Mouse (Mus musculus) MEL (cell line): Measurements from ENCODE around the gene Spout1. TPM values are rescaled to one million over a fixed set of nuclear protein-coding genes. Genes with fewer than 3 reads are reported as not detected.
"Not testable (repeated sequence)": the region's sequence is repeated elsewhere in the genome, so short reads cannot be mapped to it uniquely, and the experiment has no call there.

Source experiments
- DNase-seq: peaks from one replicate; pipeline ENCODE4 v3.0.0; 2011; ENCODE audit warnings: low read depth, low spot score
- H3K27ac ChIP-seq: 2 replicates; pipeline ENCODE4 v1.5.1; 2012; ENCODE audit warnings: low read depth, mild to moderate bottlenecking, control low read depth, low read length, moderate library complexity; ENCODE audit not compliant: control insufficient read depth
- H3K27me3 ChIP-seq, 2 experiments: fragments of 150-350 bp in 1 of 2; sonication (generic) in 1 of 2; 2 replicates each; pipeline ENCODE4 v1.6.1; 2012; ENCODE audit warnings: low read length in 2 of 2, mild to moderate bottlenecking in 2 of 2, improper control_type of control experiment in 1 of 2, moderate library complexity in 1 of 2; ENCODE audit not compliant: insufficient read depth in 2 of 2, control insufficient read depth in 1 of 2
- H3K36me3 ChIP-seq, 2 experiments: 2 replicates each; pipeline ENCODE4 v1.6.1; 2012 to 2014; ENCODE audit warnings: low read length in 2 of 2, improper control_type of control experiment in 1 of 2, inconsistent platforms in 1 of 2, mild to moderate bottlenecking in 1 of 2; ENCODE audit not compliant: insufficient read depth in 2 of 2, control insufficient read depth in 1 of 2
- H3K4me1 ChIP-seq, 2 experiments: fragments of 150-350 bp in 1 of 2; sonication (generic) in 1 of 2; 2 replicates each; pipeline ENCODE4 v1.6.1; 2012; ENCODE audit warnings: low read length in 2 of 2, improper control_type of control experiment in 1 of 2, mild to moderate bottlenecking in 1 of 2; ENCODE audit not compliant: insufficient read depth in 2 of 2, control insufficient read depth in 1 of 2
- H3K4me3 ChIP-seq, 2 experiments: fragments of 150-350 bp in 1 of 2; sonication (generic) in 1 of 2; 2 replicates each; pipeline ENCODE4 v1.5.1; 2012; ENCODE audit warnings: low read depth in 2 of 2, low read length in 2 of 2, mild to moderate bottlenecking in 2 of 2, moderate library complexity in 2 of 2, control low read depth in 1 of 2, improper control_type of control experiment in 1 of 2; ENCODE audit not compliant: control insufficient read depth in 1 of 2, insufficient read depth in 1 of 2
- H3K79me2 ChIP-seq: 2 replicates; pipeline ENCODE4 v1.6.1; 2012; ENCODE audit warnings: mild to moderate bottlenecking, low read length, moderate library complexity; ENCODE audit not compliant: control insufficient read depth, poor library complexity, insufficient read depth
- H3K9ac ChIP-seq: 2 replicates; pipeline ENCODE4 v1.6.1; 2012; ENCODE audit warnings: low read depth, mild to moderate bottlenecking, control low read depth, low read length, moderate library complexity; ENCODE audit not compliant: control insufficient read depth, poor library complexity, severe bottlenecking
- H3K9me3 ChIP-seq: fragments of 150-350 bp; sonication (generic); replicated peaks from 2 replicates; pipeline ENCODE4 v1.6.1; 2012; ENCODE audit warnings: mild to moderate bottlenecking, low read length, improper control_type of control experiment, moderate library complexity; ENCODE audit not compliant: insufficient read depth
- BHLHE40 ChIP-seq: IDR thresholded peaks from 2 replicates; pipeline ENCODE4 v1.6.1; 2012; ENCODE audit warnings: low read depth, mild to moderate bottlenecking, inconsistent platforms, low read length, improper control_type of control experiment, borderline replicate concordance
- CHD1 ChIP-seq: IDR thresholded peaks from 2 replicates; pipeline ENCODE4 v1.6.1; 2012; ENCODE audit warnings: low read depth, mild to moderate bottlenecking, inconsistent platforms, low read length, improper control_type of control experiment
- CHD2 ChIP-seq: IDR thresholded peaks from 2 replicates; pipeline ENCODE4 v1.6.1; 2011; ENCODE audit warnings: low read length, improper control_type of control experiment
- ELF1 ChIP-seq: IDR thresholded peaks from 2 replicates; pipeline ENCODE4 v1.6.1; 2014; ENCODE audit warnings: low read depth, mild to moderate bottlenecking, inconsistent platforms, low read length, improper control_type of control experiment, moderate library complexity
- ETS1 ChIP-seq: IDR thresholded peaks from 2 replicates; pipeline ENCODE4 v1.6.1; 2012; ENCODE audit warnings: low read depth, mild to moderate bottlenecking, inconsistent platforms, low read length, improper control_type of control experiment, moderate library complexity
- HCFC1 ChIP-seq: IDR thresholded peaks from 2 replicates; pipeline ENCODE4 v1.6.1; 2012; ENCODE audit warnings: low read depth, mild to moderate bottlenecking, inconsistent platforms, low read length, improper control_type of control experiment, moderate library complexity
- KAT2A ChIP-seq: conservative IDR thresholded peaks from 2 replicates; pipeline ENCODE4 v1.6.1; 2012; ENCODE audit warnings: low read depth, low read length, improper control_type of control experiment, inconsistent platforms
- MAZ ChIP-seq: IDR thresholded peaks from 2 replicates; pipeline ENCODE4 v1.6.1; 2012; ENCODE audit warnings: low read depth, mild to moderate bottlenecking, inconsistent platforms, low read length, improper control_type of control experiment
- MEF2A ChIP-seq: IDR thresholded peaks from 2 replicates; pipeline ENCODE4 v1.6.1; 2014; ENCODE audit warnings: low read depth, mild to moderate bottlenecking, inconsistent platforms, low read length, improper control_type of control experiment; ENCODE audit not compliant: poor library complexity, insufficient replicate concordance, severe bottlenecking; ENCODE audit errors: extremely low read depth
- MXI1 ChIP-seq: IDR thresholded peaks from 2 replicates; pipeline ENCODE4 v1.6.1; 2011; ENCODE audit warnings: mild to moderate bottlenecking, low read depth, low read length, improper control_type of control experiment
- MYB ChIP-seq: IDR thresholded peaks from 2 replicates; pipeline ENCODE4 v1.6.1; 2011; ENCODE audit warnings: mild to moderate bottlenecking, low read depth, low read length, improper control_type of control experiment
- NELFE ChIP-seq: IDR thresholded peaks from 2 replicates; pipeline ENCODE4 v1.6.1; 2011; ENCODE audit warnings: low read depth, low read length, improper control_type of control experiment
- NRF1 ChIP-seq: IDR thresholded peaks from 2 replicates; pipeline ENCODE4 v1.6.1; 2014; ENCODE audit warnings: low read depth, mild to moderate bottlenecking, inconsistent platforms, low read length, improper control_type of control experiment, moderate library complexity; ENCODE audit not compliant: poor library complexity, insufficient read depth, severe bottlenecking
- POLR2A ChIP-seq, 2 experiments: IDR thresholded peaks; 2 replicates each; pipeline ENCODE4 v1.6.1; 2011 to 2012; ENCODE audit warnings: low read length in 2 of 2, mild to moderate bottlenecking in 2 of 2, control low read depth in 1 of 2, improper control_type of control experiment in 1 of 2, low read depth in 1 of 2, moderate library complexity in 1 of 2; ENCODE audit not compliant: control insufficient read depth in 1 of 2, insufficient read depth in 1 of 2, poor library complexity in 1 of 2
- POLR2AphosphoS2 ChIP-seq: IDR thresholded peaks from 2 replicates; pipeline ENCODE4 v1.6.1; 2011; ENCODE audit warnings: low read length, improper control_type of control experiment
- POLR2AphosphoS5 ChIP-seq: IDR thresholded peaks from 2 replicates; pipeline ENCODE4 v1.6.1; 2012; ENCODE audit warnings: low read depth, borderline replicate concordance, mild to moderate bottlenecking, inconsistent platforms, low read length, moderate library complexity, mixed read lengths
- RCOR1 ChIP-seq: IDR thresholded peaks from 2 replicates; pipeline ENCODE4 v1.6.1; 2012; ENCODE audit warnings: low read depth, mild to moderate bottlenecking, inconsistent platforms, low read length, improper control_type of control experiment
- SIN3A ChIP-seq: IDR thresholded peaks from 2 replicates; pipeline ENCODE4 v1.6.1; 2012; ENCODE audit warnings: low read length, improper control_type of control experiment, inconsistent platforms
- SMC3 ChIP-seq: IDR thresholded peaks from 2 replicates; pipeline ENCODE4 v1.6.1; 2011; ENCODE audit warnings: low read depth, low read length, improper control_type of control experiment
- TBP ChIP-seq: IDR thresholded peaks from 2 replicates; pipeline ENCODE4 v1.8.0; 2011; ENCODE audit warnings: low read depth, low read length, improper control_type of control experiment
- TCF12 ChIP-seq: IDR thresholded peaks from 2 replicates; pipeline ENCODE4 v1.6.1; 2014; ENCODE audit warnings: low read depth, mild to moderate bottlenecking, inconsistent platforms, low read length, improper control_type of control experiment, moderate library complexity
- UBTF ChIP-seq: IDR thresholded peaks from 2 replicates; pipeline ENCODE4 v1.6.1; 2012; ENCODE audit warnings: low read depth, mild to moderate bottlenecking, inconsistent platforms, low read length, improper control_type of control experiment, moderate library complexity, borderline replicate concordance; ENCODE audit not compliant: insufficient read depth
- USF1 ChIP-seq: IDR thresholded peaks from 2 replicates; pipeline ENCODE4 v1.6.1; 2014; ENCODE audit warnings: low read depth, mild to moderate bottlenecking, inconsistent platforms, low read length, improper control_type of control experiment, moderate library complexity
- ZKSCAN1 ChIP-seq: IDR thresholded peaks from 2 replicates; pipeline ENCODE4 v1.6.1; 2012; ENCODE audit warnings: low read depth, mild to moderate bottlenecking, inconsistent platforms, low read length, improper control_type of control experiment, moderate library complexity
- ZMIZ1 ChIP-seq: IDR thresholded peaks from 2 replicates; pipeline ENCODE4 v1.6.1; 2012; ENCODE audit warnings: low read depth, mild to moderate bottlenecking, inconsistent platforms, low read length, improper control_type of control experiment, moderate library complexity
- ZNF384 ChIP-seq: IDR thresholded peaks from 2 replicates; pipeline ENCODE4 v1.6.1; 2012; ENCODE audit warnings: low read depth, mild to moderate bottlenecking, inconsistent platforms, low read length, improper control_type of control experiment
- polyA plus RNA-seq, 2 experiments: library from polyadenylated mRNA; stranded (reverse) in 1 of 2; unstranded in 1 of 2; fragments of >175 nt in 1 of 2; fragments of >200 nt in 1 of 2; gene quantifications; 2 replicates each; pipeline versions ENCODE4 v1.2.1 to v1.2.4; 2012; ENCODE audit warnings: low replicate concordance in 2 of 2, low read depth in 1 of 2; ENCODE audit not compliant: insufficient read length in 2 of 2, insufficient read depth in 1 of 2, missing spikeins in 1 of 2
- total RNA-seq: library from RNA; depleted of rRNA; stranded (reverse); fragments of 300-350 nt; gene quantifications from 2 replicates; pipeline ENCODE4 v1.2.3, GENCODE M21; 2012

Gene Spout1
- total and polyA plus RNA-seq, 3 experiments = 83.6 to 220 (median 103) TPM

GRCm38 (mm10) chr2:30147466-30147865 is 30.8 kb downstream of the Spout1 start:
- Histone ChIP-seq H3K27ac (no peak overlapping the region), H3K9me3 (no peaks in the 10 kb centered on the region), H3K9ac (no peak overlapping the region), H3K27me3 (no peaks in the 10 kb centered on the region), H3K4me3 (no peak overlapping the region), H3K4me1 (no peaks in the 10 kb centered on the region)
- no peak for DNase-seq
- no peak for TF ChIP-seq USF1
- TF ChIP-seq RCOR1 = no peak
- TF ChIP-seq ZNF384 = no peak
- no peak for TF ChIP-seq TCF12
- no peak for TF ChIP-seq MAZ
- no peak for TF ChIP-seq ELF1
- no peak for TF ChIP-seq NELFE
- no peak for TF ChIP-seq KAT2A
- TF ChIP-seq SIN3A = no peak
- TF ChIP-seq MXI1 = no peak
- no peak for TF ChIP-seq POLR2A (IDR thresholded peaks at IDR 0.05; ENCODE audit: control insufficient read depth in 1 of 2, insufficient read depth in 1 of 2, low read depth in 1 of 2, low read length in 2 of 2, poor library complexity in 1 of 2)
- TF ChIP-seq ZKSCAN1 = no peak
- TF ChIP-seq MYB = no peak
- TF ChIP-seq, all 39 proteins: peak for 0
- Histone ChIP-seq H3K79me2 (no peaks in the 10 kb centered on the region), H3K36me3 (peaks cover 0 to 4% of the 10 kb centered on the region in 2 experiments; a peak in 1 of 4 replicates)

- Histone ChIP-seq H3K79me2 (no peaks in the 10 kb centered on the region), H3K9me3 (no peaks in the 10 kb centered on the region), H3K4me1 (no peaks in the 10 kb centered on the region), H3K27me3 (no peaks in the 10 kb centered on the region), H3K4me3 (no peak overlapping the region), H3K27ac (no peak overlapping the region), H3K9ac (no peak overlapping the region), H3K36me3 (peaks cover 0 to 6% of the 10 kb centered on the region in 2 experiments; a peak in 2 of 4 replicates)
- DNase-seq = no peak
- TF ChIP-seq POLR2A (IDR thresholded peaks at IDR 0.05; ENCODE audit: control insufficient read depth in 1 of 2, insufficient read depth in 1 of 2, low read depth in 1 of 2, low read length in 2 of 2, poor library complexity in 1 of 2) (no peak), SMC3 (no peak), NRF1 (no peak), HCFC1 (no peak), POLR2AphosphoS2 (no peak), BHLHE40 (no peak), CHD1 (no peak), TBP (no peak), KAT2A (no peak), MEF2A (no peak), MXI1 (no peak), MYB (no peak), POLR2AphosphoS5 (no peak), ETS1 (no peak), ZMIZ1 (no peak), MAZ (no peak), ZKSCAN1 (no peak), USF1 (no peak), CHD2 (no peak), UBTF (no peak)
- TF ChIP-seq, all 39 proteins: peak for 0
Observed at GRCm38 (mm10) chr2:30144436-30144835, 33.8 kb downstream of the Spout1 start.

GRCm38 (mm10) chr2:30140021-30140420 is 38.2 kb downstream of the Spout1 start:
- not testable (repeated sequence) for H3K79me2 ChIP-seq, H3K9me3 ChIP-seq, H3K4me1 ChIP-seq, H3K9ac ChIP-seq, DNase-seq, H3K27me3 ChIP-seq, H3K4me3 ChIP-seq, H3K36me3 ChIP-seq, H3K27ac ChIP-seq
